Mouse (Mus musculus) lung, embryonic 14.5 days (tissue): Measurements from ENCODE around the gene Bahd1. TPM values are rescaled to one million over a fixed set of nuclear protein-coding genes. Genes with fewer than 3 reads are reported as not detected.

Experiments
- ATAC-seq: fragments of 200-750 bp; cut with Nextera tagmentation; 2 replicates; pipeline ENCODE4 v1.8.0; 2017; ENCODE audit warnings: mild to moderate bottlenecking, moderate TSS enrichment, moderate library complexity; ENCODE audit not compliant: insufficient read depth
- DNase-seq: peaks from one replicate; pipeline ENCODE4 v3.0.0-alpha.2; 2015
- H3K27ac ChIP-seq: fragments of 300-500 bp; sonication (generic); 2 replicates; pipeline ENCODE4 v1.5.1; 2014; ENCODE audit warnings: low read depth, mild to moderate bottlenecking, moderate library complexity
- H3K27me3 ChIP-seq: fragments of 300-500 bp; sonication (generic); 2 replicates; pipeline ENCODE4 v1.6.1; 2014; ENCODE audit warnings: low read length, control low read depth; ENCODE audit not compliant: insufficient read depth
- H3K36me3 ChIP-seq: fragments of 300-500 bp; sonication (generic); 2 replicates; pipeline ENCODE4 v1.6.1; 2014; ENCODE audit warnings: control low read depth; ENCODE audit not compliant: insufficient read depth
- H3K4me1 ChIP-seq: fragments of 300-500 bp; sonication (generic); 2 replicates; pipeline ENCODE4 v1.6.1; 2014; ENCODE audit warnings: antibody characterized with exemption, control low read depth; ENCODE audit not compliant: insufficient read depth
- H3K4me2 ChIP-seq: fragments of 300-500 bp; sonication (generic); 2 replicates; pipeline ENCODE4 v1.6.1; 2014; ENCODE audit warnings: mild to moderate bottlenecking
- H3K4me3 ChIP-seq: fragments of 300-500 bp; sonication (generic); 2 replicates; pipeline ENCODE4 v1.5.1; 2014; ENCODE audit warnings: low read depth, low read length
- H3K9ac ChIP-seq: fragments of 300-500 bp; sonication (generic); 2 replicates; pipeline ENCODE4 v1.6.1; 2014
- H3K9me3 ChIP-seq: fragments of 300-500 bp; sonication (generic); 2 replicates; pipeline ENCODE4 v1.6.1; 2016; ENCODE audit warnings: low read depth, low read length, control low read depth
- CTCF ChIP-seq: IDR thresholded peaks from 2 replicates; pipeline ENCODE4 v1.5.1; 2016; ENCODE audit warnings: antibody characterized with exemption, low read depth
- WGBS: fragments of 180-500 bp; shearing (Covaris S2); extraction: QIAGEN DNeasy Blood & Tissue Kit; methylation state at CpG from one replicate; pipeline ENCODE4 v1.1.7; 2014; 5-methylcytosine and 5-hydroxymethylcytosine counted together
- polyA plus RNA-seq: library from polyadenylated mRNA; unstranded; fragments of >200 nt; fragmentation: Nextera tagmentation; extraction: Ambion mirVana; gene quantifications from 2 replicates; pipeline ENCODE4 v1.2.1, GENCODE M21; 2014

Gene Bahd1
- polyA plus RNA-seq, 1 experiment from 2014 or later: 0.83 TPM

DNA sequence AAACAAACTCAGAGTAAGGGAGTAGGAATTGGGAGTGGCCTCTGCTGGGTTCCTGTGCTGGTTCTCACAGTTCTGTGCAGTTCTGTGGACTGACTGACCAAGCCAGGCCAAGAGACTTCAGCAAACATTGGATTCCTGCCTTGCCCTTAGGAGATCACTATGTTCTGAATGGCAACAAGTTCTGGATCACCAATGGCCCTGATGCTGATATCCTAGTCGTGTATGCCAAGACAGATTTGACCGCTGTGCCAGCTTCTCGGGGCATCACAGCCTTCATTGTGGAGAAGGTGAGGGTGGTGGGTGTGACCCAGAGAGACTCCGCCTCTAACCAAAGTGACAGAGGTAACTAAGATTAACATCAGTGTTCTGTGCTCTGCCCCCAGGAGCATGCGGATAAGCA, 27.2 kb upstream of the Bahd1 start:
- Histone ChIP-seq H3K9me3 (no peaks in the 10 kb centered on the region), H3K4me3 (no peak overlapping the region), H3K36me3 (peaks cover 57% of the 10 kb centered on the region; the same call in 1 of the 2 replicates), H3K4me2 (no peak overlapping the region), H3K4me1 (0 out of 2 replicates have a peak, but pooled peaks cover 3% of the 10 kb centered on the region), H3K27me3 (no peaks in the 10 kb centered on the region), H3K9ac (no peak overlapping the region), H3K27ac (no peak overlapping the region)
- no peak for TF ChIP-seq CTCF
- DNase-seq (no peak), ATAC-seq (no peak)
- WGBS: 91% methylated on average over 5 of the region's 5 CpGs

DNA sequence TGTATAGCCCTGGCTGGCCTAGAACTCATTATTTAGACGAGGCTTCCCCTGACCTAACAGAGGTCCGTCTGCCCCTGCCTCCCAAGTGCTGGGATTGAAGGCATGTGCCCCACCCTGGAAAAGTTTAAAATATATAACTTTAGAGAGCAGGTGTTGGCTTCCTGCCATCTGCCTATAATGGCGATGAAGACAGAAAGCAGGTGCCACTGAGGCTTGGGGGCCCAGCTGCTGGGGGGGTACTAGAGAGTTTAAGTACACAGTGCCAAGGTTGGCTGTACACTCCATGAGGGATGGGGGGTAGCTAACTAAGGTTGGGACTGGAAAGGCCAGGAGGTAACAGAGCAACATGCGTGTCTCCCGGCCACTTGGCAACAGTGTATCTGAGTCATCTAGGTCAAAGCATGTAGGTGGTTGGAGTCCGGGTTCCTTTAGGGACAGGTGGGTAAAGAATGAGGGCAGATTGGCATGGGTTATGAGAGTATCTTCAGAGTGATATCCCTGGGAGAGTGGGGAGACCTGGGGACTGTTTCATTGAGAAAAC, 26.2 kb upstream of the Bahd1 start:
- H3K4me3 ChIP-seq: no peak overlapping the region
- WGBS: 72% methylated on average over 6 of the region's 6 CpGs
- H3K9me3 ChIP-seq: no peaks in the 10 kb centered on the region
- no peak overlapping the region for H3K27ac ChIP-seq
- H3K4me2 ChIP-seq: no peak overlapping the region
- no peak overlapping the region for H3K9ac ChIP-seq
- ATAC-seq: no peak
- 0 out of 2 replicates have a peak, but pooled peaks cover 3% of the 10 kb centered on the region for H3K4me1 ChIP-seq
- H3K27me3 ChIP-seq: no peaks in the 10 kb centered on the region
- TF ChIP-seq CTCF: no peak
- no peak for DNase-seq
- H3K36me3 ChIP-seq: peaks cover 57% of the 10 kb centered on the region; the same call in 1 of the 2 replicates

DNA sequence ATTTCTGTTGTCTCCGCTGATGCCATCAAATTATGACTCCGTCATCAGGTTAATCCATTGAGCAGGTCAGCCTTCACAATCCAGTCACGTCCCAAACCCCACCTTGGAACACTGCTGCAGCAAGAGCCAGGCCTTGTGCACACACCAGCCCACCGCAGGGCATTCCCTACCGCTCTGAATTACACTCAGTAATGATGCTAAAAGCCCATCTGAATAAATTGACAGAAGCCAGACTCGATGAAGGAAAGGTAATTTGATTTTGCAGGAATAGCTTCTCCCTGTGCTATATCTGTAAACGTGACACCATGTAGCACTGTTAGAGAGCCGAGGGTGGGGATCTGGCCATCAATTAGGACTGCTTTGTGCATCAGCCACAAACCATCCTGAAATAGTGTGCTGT, 24.9 kb upstream of the Bahd1 start:
- H3K4me2 ChIP-seq: no peak overlapping the region
- no peak overlapping the region for H3K9ac ChIP-seq
- 0 out of 2 replicates have a peak, but pooled peaks cover 2% of the 10 kb centered on the region for H3K4me1 ChIP-seq
- WGBS: 91% methylated on average over 8 of the region's 8 CpGs
- H3K27me3 ChIP-seq: no peaks in the 10 kb centered on the region
- no peak overlapping the region for H3K4me3 ChIP-seq
- H3K27ac ChIP-seq: no peak overlapping the region
- no peak for DNase-seq
- no peak for ATAC-seq
- no peaks in the 10 kb centered on the region for H3K9me3 ChIP-seq
- peaks cover 57% of the 10 kb centered on the region; the same call in 1 of the 2 replicates for H3K36me3 ChIP-seq
- no peak for TF ChIP-seq CTCF

DNA sequence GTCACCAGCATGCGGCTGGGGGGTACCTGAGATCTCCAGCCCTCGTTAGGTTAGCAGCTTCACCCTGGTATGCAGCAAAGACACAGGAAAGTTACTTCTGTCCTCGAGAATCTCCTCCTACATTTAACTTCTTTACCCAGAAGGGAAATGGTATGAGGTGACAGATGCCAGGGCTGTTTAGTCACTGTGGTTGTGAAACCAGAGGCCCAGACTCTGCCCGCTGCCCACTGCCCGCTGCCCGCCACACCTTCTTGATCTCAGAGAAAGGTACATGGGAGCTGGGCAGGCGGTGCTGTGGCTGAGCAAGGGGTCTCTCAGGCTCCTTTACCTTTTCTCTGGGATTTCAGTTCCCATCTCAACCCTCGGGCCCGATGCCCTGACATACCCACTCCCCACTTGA, 23.7 kb upstream of the Bahd1 start:
- Histone ChIP-seq H3K4me2 (no peak overlapping the region), H3K27ac (no peak overlapping the region), H3K9me3 (no peaks in the 10 kb centered on the region), H3K4me3 (no peak overlapping the region), H3K4me1 (no peaks in the 10 kb centered on the region), H3K27me3 (no peaks in the 10 kb centered on the region), H3K9ac (no peak overlapping the region), H3K36me3 (peaks cover 58% of the 10 kb centered on the region; the same call in 1 of the 2 replicates)
- no peak for TF ChIP-seq CTCF
- DNase-seq (no peak), ATAC-seq (no peak)
- WGBS: 92% methylated on average over 9 of the region's 9 CpGs

DNA sequence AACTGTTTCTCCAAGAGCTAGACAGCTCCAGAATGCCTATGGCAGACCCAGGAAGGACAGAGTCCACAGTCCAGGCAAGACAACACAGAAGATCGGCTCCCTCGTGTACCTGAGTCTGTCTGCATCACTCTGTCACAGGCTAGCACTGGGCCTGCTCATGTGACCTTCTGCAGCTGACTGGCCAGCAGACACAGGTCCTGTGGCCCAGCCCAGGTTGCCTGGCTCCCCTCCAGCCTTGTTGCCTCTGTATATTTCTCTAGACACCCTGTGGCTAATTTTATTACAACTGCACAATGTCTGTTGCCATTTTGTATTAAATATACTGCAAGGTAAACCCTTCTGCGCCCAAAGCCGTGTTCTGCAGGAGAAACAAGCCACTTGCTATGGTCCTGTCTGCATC, 19.2 kb upstream of the Bahd1 start:
- no peak for ATAC-seq
- Histone ChIP-seq H3K27ac (no peak overlapping the region), H3K27me3 (peaks cover 11% of the 10 kb centered on the region; the same call in 1 of the 2 replicates), H3K4me3 (no peak overlapping the region), H3K9me3 (no peaks in the 10 kb centered on the region), H3K9ac (no peak overlapping the region), H3K36me3 (peaks cover 33% of the 10 kb centered on the region; the same call in 1 of the 2 replicates), H3K4me2 (no peak overlapping the region), H3K4me1 (no peaks in the 10 kb centered on the region)
- no peak for TF ChIP-seq CTCF
- DNase-seq: no peak
- WGBS: 79% methylated on average over 4 of the region's 4 CpGs

DNA sequence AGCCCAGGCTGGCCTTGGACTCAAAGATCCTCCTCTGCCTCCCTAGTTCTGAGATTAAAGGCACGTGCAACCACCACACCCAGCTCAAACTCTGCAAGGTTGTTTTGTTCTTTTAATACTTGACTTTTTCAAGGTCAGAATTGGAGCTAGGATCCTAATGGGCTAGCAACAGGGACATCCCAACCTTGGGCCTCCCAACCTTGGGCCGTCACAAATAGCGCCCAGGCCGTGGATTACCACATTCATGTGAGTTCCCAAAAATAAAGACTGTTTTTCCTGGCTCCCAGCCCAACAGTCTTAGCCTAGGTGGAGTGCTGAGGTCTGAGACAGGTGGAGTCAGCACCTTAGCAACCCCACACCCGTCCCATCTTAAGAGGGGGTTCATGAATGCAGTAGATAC, 18.2 kb upstream of the Bahd1 start:
- peaks cover 24% of the 10 kb centered on the region; the same call in 1 of the 2 replicates for H3K36me3 ChIP-seq
- no peak overlapping the region for H3K27ac ChIP-seq
- no peak for ATAC-seq
- no peaks in the 10 kb centered on the region for H3K4me1 ChIP-seq
- peaks cover 15% of the 10 kb centered on the region; the same call in 1 of the 2 replicates for H3K27me3 ChIP-seq
- no peak overlapping the region for H3K4me2 ChIP-seq
- H3K4me3 ChIP-seq: no peak overlapping the region
- no peaks in the 10 kb centered on the region for H3K9me3 ChIP-seq
- DNase-seq: no peak
- no peak overlapping the region for H3K9ac ChIP-seq
- WGBS: 77% methylated on average over 5 of the region's 5 CpGs
- TF ChIP-seq CTCF: no peak

DNA sequence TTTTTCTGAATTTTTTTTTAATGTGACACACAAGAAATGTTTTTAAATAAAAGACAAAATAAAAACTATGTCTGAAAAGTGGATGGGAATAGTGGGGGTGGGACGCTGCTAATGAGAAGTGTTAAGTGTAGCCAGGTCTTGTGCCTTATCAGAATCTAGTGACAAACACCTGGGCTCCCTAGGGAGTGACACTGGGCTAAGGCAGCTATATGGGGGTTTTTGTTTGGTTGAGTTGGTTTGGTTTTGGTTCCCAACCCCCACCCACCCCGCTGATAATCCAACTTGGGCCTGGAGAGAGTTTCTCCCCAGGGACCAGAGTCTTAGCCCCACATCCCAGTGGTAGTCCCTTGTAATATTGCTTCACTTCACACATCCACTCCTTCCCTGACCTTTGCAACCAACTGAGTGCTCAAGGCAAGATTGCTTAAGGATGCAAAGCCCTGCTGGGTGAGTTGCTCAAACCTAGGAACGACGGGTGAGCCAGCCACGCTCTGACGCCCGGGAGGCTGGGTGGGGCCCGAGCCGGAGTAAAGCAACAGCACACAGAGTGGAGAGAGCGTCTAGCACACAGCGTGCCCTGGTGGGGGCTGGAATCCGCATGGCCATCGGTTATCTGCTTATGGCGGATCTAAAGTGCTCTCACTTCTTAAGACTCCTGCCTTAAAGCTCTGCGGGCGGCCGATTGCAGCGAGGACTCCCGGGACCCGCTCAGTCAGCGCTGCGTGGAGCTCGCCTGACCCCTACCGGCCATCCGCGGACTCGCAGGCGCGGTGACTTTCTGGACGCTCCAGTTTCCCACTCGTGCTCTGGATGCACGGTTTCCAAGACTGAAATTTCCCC, 17.1 kb upstream of the Bahd1 start:
- peaks cover 15% of the 10 kb centered on the region; the same call in 1 of the 2 replicates for H3K36me3 ChIP-seq
- peak overlapping the region; percentile 42 for H3K9ac ChIP-seq
- H3K27me3 ChIP-seq: peaks cover 15% of the 10 kb centered on the region; the same call in 1 of the 2 replicates
- no peak overlapping the region for H3K27ac ChIP-seq
- no peaks in the 10 kb centered on the region for H3K4me1 ChIP-seq
- peak; percentile 90 for ATAC-seq
- H3K9me3 ChIP-seq: no peaks in the 10 kb centered on the region
- 3% methylated on average over 32 of the region's 32 CpGs for WGBS
- TF ChIP-seq CTCF: peak; percentile 100
- peak overlapping the region; percentile 31 for H3K4me3 ChIP-seq
- peak overlapping the region; percentile 77 for H3K4me2 ChIP-seq
- DNase-seq: peak; percentile 92
